Mouse (Mus musculus) forebrain, embryonic 11.5 days (tissue): ENCODE measurements around the gene Tcp10a. TPM values are rescaled to one million over a fixed set of nuclear protein-coding genes. Genes with fewer than 3 reads are reported as not detected.

Experiments used
- polyA plus RNA-seq: library from polyadenylated mRNA; unstranded; fragments of >200 nt; fragmentation: Nextera tagmentation; extraction: Ambion mirVana; gene quantifications from 2 replicates; pipeline ENCODE4 v1.2.1, GENCODE M21; 2014

Tcp10a gene
- polyA plus RNA-seq, 1 experiment from 2014 or later: not detected

Other genes starting within 250 kb of the Tcp10a start
- 25.5 and 27.0 TPM in 2 replicates for gene Rps6ka2, start 154.5 kb upstream of the Tcp10a start, polyA plus RNA-seq
- gene Ttll2, start 28.1 kb downstream of the Tcp10a start, polyA plus RNA-seq: not detected in 2 replicates
- not detected in 2 replicates for gene Gm49630, start 47.3 kb downstream of the Tcp10a start, polyA plus RNA-seq
- not detected in 2 replicates for gene Unc93a2, start 60.8 kb downstream of the Tcp10a start, polyA plus RNA-seq